Mouse (Mus musculus) heart, embryonic 14.5 days (tissue): ENCODE measurements around the gene Il10rb. TPM values are rescaled to one million over a fixed set of nuclear protein-coding genes. Genes with fewer than 3 reads are reported as not detected.

Source experiments
- ATAC-seq: fragments of 200-750 bp; cut with Nextera tagmentation; 2 replicates; pipeline ENCODE4 v1.8.0; 2017; ENCODE audit warnings: low read depth, moderate TSS enrichment; ENCODE audit not compliant: insufficient number of reproducible peaks, insufficient read depth, low FRiP score
- H3K27ac ChIP-seq, 2 experiments: fragments of 200-500 bp in 1 of 2; fragments of 300-500 bp in 1 of 2; sonication (generic) in 1 of 2; replicated peaks in 1 of 2; 2 replicates each; pipeline ENCODE4 v1.5.1; 2012 to 2014; ENCODE audit warnings: low read depth in 2 of 2, low read length in 2 of 2, control low read depth in 1 of 2, mild to moderate bottlenecking in 1 of 2, mixed read lengths in 1 of 2; ENCODE audit not compliant: control insufficient read depth in 1 of 2, insufficient read depth in 1 of 2
- H3K27me3 ChIP-seq: fragments of 300-500 bp; sonication (generic); 2 replicates; pipeline ENCODE4 v1.6.1; 2014; ENCODE audit warnings: mild to moderate bottlenecking, low read length, control low read depth; ENCODE audit not compliant: control insufficient read depth, insufficient read depth
- H3K36me3 ChIP-seq: fragments of 300-500 bp; sonication (generic); 2 replicates; pipeline ENCODE4 v1.6.1; 2014; ENCODE audit warnings: mild to moderate bottlenecking, control low read depth, low read length, mixed read lengths; ENCODE audit not compliant: control insufficient read depth, insufficient read depth
- H3K4me1 ChIP-seq, 2 experiments: fragments of 200-500 bp in 1 of 2; fragments of 300-500 bp in 1 of 2; sonication (generic) in 1 of 2; 2 replicates each; pipeline ENCODE4 v1.6.1; 2012 to 2014; ENCODE audit warnings: low read length in 2 of 2, control low read depth in 1 of 2, mixed read lengths in 1 of 2; ENCODE audit not compliant: control insufficient read depth in 2 of 2, insufficient read depth in 2 of 2
- H3K4me2 ChIP-seq: fragments of 300-500 bp; sonication (generic); 2 replicates; pipeline ENCODE4 v1.6.1; 2014; ENCODE audit warnings: mild to moderate bottlenecking, low read length
- H3K4me3 ChIP-seq, 2 experiments: fragments of 200-500 bp in 1 of 2; fragments of 300-500 bp in 1 of 2; sonication (generic) in 1 of 2; 2 replicates each; pipeline ENCODE4 v1.5.1; 2012 to 2014; ENCODE audit warnings: low read length in 2 of 2, mild to moderate bottlenecking in 2 of 2, control low read depth in 1 of 2, low read depth in 1 of 2, moderate library complexity in 1 of 2; ENCODE audit not compliant: control insufficient read depth in 1 of 2, insufficient read depth in 1 of 2
- H3K9ac ChIP-seq: fragments of 300-500 bp; sonication (generic); 2 replicates; pipeline ENCODE4 v1.6.1; 2014; ENCODE audit warnings: mild to moderate bottlenecking, low read length
- H3K9me3 ChIP-seq: fragments of 300-500 bp; sonication (generic); 2 replicates; pipeline ENCODE4 v1.6.1; 2016; ENCODE audit warnings: low read length, control low read depth; ENCODE audit not compliant: control insufficient read depth
- WGBS: fragments of 180-500 bp; shearing (Covaris S2); extraction: QIAGEN DNeasy Blood & Tissue Kit; methylation state at CpG from one replicate; pipeline ENCODE4 v1.1.7; 2014; 5-methylcytosine and 5-hydroxymethylcytosine counted together
- polyA plus RNA-seq: library from polyadenylated mRNA; unstranded; fragments of >200 nt; fragmentation: Nextera tagmentation; extraction: Ambion mirVana; gene quantifications from 2 replicates; pipeline ENCODE4 v1.2.1, GENCODE M21; 2014

The Il10rb gene
- polyA plus RNA-seq, 1 experiment from 2014 or later: 59.2 TPM

- Histone ChIP-seq H3K4me3 (no peak overlapping the region), H3K4me1 (peaks cover 5 to 6% of the 10 kb centered on the region in 2 experiments), H3K9me3 (no peaks in the 10 kb centered on the region), H3K36me3 (peaks cover 48% of the 10 kb centered on the region), H3K27me3 (no peaks in the 10 kb centered on the region), H3K4me2 (no peak overlapping the region), H3K27ac (no peak overlapping the region), H3K9ac (no peak overlapping the region)
- WGBS: 78% methylated on average over 4 of the region's 4 CpGs
- ATAC-seq: no peak
Measured at GRCm38 (mm10) chr16:91384221-91384620, 21.7 kb upstream of the Il10rb start.

- no peak overlapping the region for H3K9ac ChIP-seq
- peaks cover 59% of the 10 kb centered on the region for H3K36me3 ChIP-seq
- H3K27ac ChIP-seq: peak overlapping the region; percentile 15 to 57
- no peak overlapping the region for H3K4me2 ChIP-seq
- no peak overlapping the region for H3K4me3 ChIP-seq
- H3K4me1 ChIP-seq: no peaks in the 10 kb centered on the region
- no peaks in the 10 kb centered on the region for H3K27me3 ChIP-seq
- WGBS: 51% methylated on average over 10 of the region's 10 CpGs
- ATAC-seq: no peak
- no peaks in the 10 kb centered on the region for H3K9me3 ChIP-seq
Measured at GRCm38 (mm10) chr16:91385621-91386020, 20.3 kb upstream of the Il10rb start.

- no peak for ATAC-seq
- peaks cover 63% of the 10 kb centered on the region for H3K36me3 ChIP-seq
Measured at GRCm38 (mm10) chr16:91386419-91387120, 19.4 kb upstream of the Il10rb start.

GRCm38 (mm10) chr16:91387121-91387486 is 18.9 kb upstream of the Il10rb start:
- no peak overlapping the region for H3K4me3 ChIP-seq
- H3K27me3 ChIP-seq: no peaks in the 10 kb centered on the region
- H3K4me1 ChIP-seq: no peaks in the 10 kb centered on the region
- H3K4me2 ChIP-seq: no peak overlapping the region
- H3K9me3 ChIP-seq: no peaks in the 10 kb centered on the region
- no peak overlapping the region for H3K9ac ChIP-seq
- no peak for ATAC-seq
- WGBS: 87% methylated on average over 3 of the region's 3 CpGs
- no peak overlapping the region for H3K27ac ChIP-seq
- peaks cover 68% of the 10 kb centered on the region for H3K36me3 ChIP-seq

More at GRCm38 (mm10) chr16:91386419-91387120, 19.4 kb upstream of the Il10rb start:
- Histone ChIP-seq H3K9ac (no peak overlapping the region), H3K4me1 (no peaks in the 10 kb centered on the region), H3K27me3 (no peaks in the 10 kb centered on the region), H3K27ac (no peak overlapping the region), H3K4me2 (no peak overlapping the region), H3K9me3 (no peaks in the 10 kb centered on the region), H3K4me3 (no peak overlapping the region)
- WGBS: 92% methylated on average over 10 of the region's 10 CpGs

- no peaks in the 10 kb centered on the region for H3K27me3 ChIP-seq
- 93% methylated on average over 4 of the region's 4 CpGs for WGBS
- no peak overlapping the region for H3K27ac ChIP-seq
- no peak overlapping the region for H3K9ac ChIP-seq
- no peak overlapping the region for H3K4me3 ChIP-seq
- H3K9me3 ChIP-seq: no peaks in the 10 kb centered on the region
- no peak overlapping the region for H3K4me2 ChIP-seq
- peaks cover 0 to 3% of the 10 kb centered on the region in 2 experiments; a peak in 2 of 4 replicates for H3K4me1 ChIP-seq
- H3K36me3 ChIP-seq: peaks cover 78% of the 10 kb centered on the region
- no peak for ATAC-seq
Measured at GRCm38 (mm10) chr16:91390100-91390499, 15.9 kb upstream of the Il10rb start.

GRCm38 (mm10) chr16:91391421-91391820 is 14.5 kb upstream of the Il10rb start, which contains the start of gene Gm21970:
Gene Gm21970, plus strand, starts transcription at chr16:91391721.
- Histone ChIP-seq H3K36me3 (peaks cover 87% of the 10 kb centered on the region), H3K4me1 (peaks cover 0 to 7% of the 10 kb centered on the region in 2 experiments; a peak in 2 of 4 replicates), H3K27ac (no peak within 1 kb of the TSS), H3K27me3 (no peaks in the 10 kb centered on the region), H3K4me2 (no peak within 1 kb of the TSS), H3K9ac (no peak within 1 kb of the TSS), H3K4me3 (no peak within 1 kb of the TSS), H3K9me3 (no peaks in the 10 kb centered on the region)
- WGBS: 79% methylated on average over 5 of the region's 5 CpGs
- ATAC-seq: no peak

GRCm38 (mm10) chr16:91394826-91395410 is 11.0 kb upstream of the Il10rb start:
- H3K4me1 ChIP-seq: peaks cover 0 to 7% of the 10 kb centered on the region in 2 experiments; a peak in 2 of 4 replicates
- H3K9me3 ChIP-seq: no peaks in the 10 kb centered on the region
- ATAC-seq: no peak
- H3K4me3 ChIP-seq: no peak overlapping the region
- H3K27me3 ChIP-seq: no peaks in the 10 kb centered on the region
- WGBS: 47% methylated on average over 4 of the region's 4 CpGs
- H3K27ac ChIP-seq: peak overlapping the region; percentile 47 to 57
- H3K9ac ChIP-seq: no peak overlapping the region
- H3K4me2 ChIP-seq: no peak overlapping the region
- H3K36me3 ChIP-seq: peaks cover 55% of the 10 kb centered on the region
